Mouse (Mus musculus): ENCODE data around the gene Mlxip. TPM values are rescaled to one million over a fixed set of nuclear protein-coding genes. Genes with fewer than 3 reads are reported as not detected.

Mlxip gene
- polyA plus RNA-seq, 1 experiment from 2014 or later: 3.9 TPM

GRCm38 (mm10) chr5:123451886-123452285 lies 57.3 kb downstream of the Mlxip start:
- Histone ChIP-seq H3K27me3 (ENCODE audit: control insufficient read depth, insufficient read depth, low read depth, low read length) (no peaks in the 10 kb centered on the region), H3K4me2 (ENCODE audit: low read depth, low read length) (no peak overlapping the region), H3K36me3 (ENCODE audit: control insufficient read depth, insufficient read depth) (no peaks in the 10 kb centered on the region), H3K9me3 (replicated peaks; ENCODE audit: control insufficient read depth, low read length) (no peaks in the 10 kb centered on the region), H3K4me3 (ENCODE audit: low read depth, low read length) (no peak overlapping the region), H3K4me1 (ENCODE audit: control insufficient read depth, low read depth, low read length) (no peaks in the 10 kb centered on the region), H3K9ac (ENCODE audit: low read depth, low read length) (no peak overlapping the region), H3K27ac (ENCODE audit: low read length) (no peak overlapping the region)
- 77% methylated on average over 7 of the region's 7 CpGs for WGBS (ENCODE audit: insufficient replicate concordance)
- ATAC-seq (ENCODE audit: low read depth): no peak

- H3K4me2 ChIP-seq (ENCODE audit: low read depth, low read length): no peak overlapping the region
- H3K9me3 ChIP-seq (replicated peaks; ENCODE audit: control insufficient read depth, low read length): no peaks in the 10 kb centered on the region
- H3K27ac ChIP-seq (ENCODE audit: low read length): no peak overlapping the region
- no peak overlapping the region for H3K9ac ChIP-seq (ENCODE audit: low read depth, low read length)
- no peaks in the 10 kb centered on the region for H3K36me3 ChIP-seq (ENCODE audit: control insufficient read depth, insufficient read depth)
- H3K27me3 ChIP-seq (ENCODE audit: control insufficient read depth, insufficient read depth, low read depth, low read length): no peaks in the 10 kb centered on the region
- WGBS (ENCODE audit: insufficient replicate concordance): 45% methylated on average over 5 of the region's 5 CpGs
- H3K4me1 ChIP-seq (ENCODE audit: control insufficient read depth, low read depth, low read length): no peaks in the 10 kb centered on the region
- no peak overlapping the region for H3K4me3 ChIP-seq (ENCODE audit: low read depth, low read length)
- no peak for ATAC-seq (ENCODE audit: low read depth)
Measured at GRCm38 (mm10) chr5:123461420-123461819, 66.8 kb downstream of the Mlxip start.

GRCm38 (mm10) chr5:123464638-123465037 lies 70.0 kb downstream of the Mlxip start:
- Histone ChIP-seq H3K36me3 (ENCODE audit: control insufficient read depth, insufficient read depth) (no peaks in the 10 kb centered on the region), H3K27me3 (ENCODE audit: control insufficient read depth, insufficient read depth, low read depth, low read length) (no peaks in the 10 kb centered on the region), H3K4me2 (ENCODE audit: low read depth, low read length) (no peak overlapping the region), H3K9ac (ENCODE audit: low read depth, low read length) (no peak overlapping the region), H3K4me3 (ENCODE audit: low read depth, low read length) (no peak overlapping the region), H3K4me1 (ENCODE audit: control insufficient read depth, low read depth, low read length) (no peaks in the 10 kb centered on the region), H3K9me3 (replicated peaks; ENCODE audit: control insufficient read depth, low read length) (no peaks in the 10 kb centered on the region), H3K27ac (ENCODE audit: low read length) (no peak overlapping the region)
- 65% methylated on average over 1 of the region's 1 CpGs for WGBS (ENCODE audit: insufficient replicate concordance)
- no peak for ATAC-seq (ENCODE audit: low read depth)

- no peak overlapping the region for H3K4me3 ChIP-seq (ENCODE audit: low read depth, low read length)
- H3K27ac ChIP-seq (ENCODE audit: low read length): no peak overlapping the region
- 1% methylated on average over 10 of the region's 10 CpGs for WGBS (ENCODE audit: insufficient replicate concordance)
- H3K9me3 ChIP-seq (replicated peaks; ENCODE audit: control insufficient read depth, low read length): no peaks in the 10 kb centered on the region
- no peaks in the 10 kb centered on the region for H3K4me1 ChIP-seq (ENCODE audit: control insufficient read depth, low read depth, low read length)
- H3K9ac ChIP-seq (ENCODE audit: low read depth, low read length): no peak overlapping the region
- H3K27me3 ChIP-seq (ENCODE audit: control insufficient read depth, insufficient read depth, low read depth, low read length): no peaks in the 10 kb centered on the region
- ATAC-seq (ENCODE audit: low read depth): no peak
- 0 out of 2 replicates have a peak overlapping the region, but pooled peaks have one; percentile 4 for H3K4me2 ChIP-seq (ENCODE audit: low read depth, low read length)
- no peaks in the 10 kb centered on the region for H3K36me3 ChIP-seq (ENCODE audit: control insufficient read depth, insufficient read depth)
Measured at GRCm38 (mm10) chr5:123470784-123471400, 76.3 kb downstream of the Mlxip start.

- H3K9ac ChIP-seq (ENCODE audit: low read depth, low read length): no peak overlapping the region
- no peak overlapping the region for H3K27ac ChIP-seq (ENCODE audit: low read length)
- no peak for ATAC-seq (ENCODE audit: low read depth)
- no peaks in the 10 kb centered on the region for H3K36me3 ChIP-seq (ENCODE audit: control insufficient read depth, insufficient read depth)
- no peak overlapping the region for H3K4me2 ChIP-seq (ENCODE audit: low read depth, low read length)
- H3K27me3 ChIP-seq (ENCODE audit: control insufficient read depth, insufficient read depth, low read depth, low read length): no peaks in the 10 kb centered on the region
- no peaks in the 10 kb centered on the region for H3K9me3 ChIP-seq (replicated peaks; ENCODE audit: control insufficient read depth, low read length)
- no peaks in the 10 kb centered on the region for H3K4me1 ChIP-seq (ENCODE audit: control insufficient read depth, low read depth, low read length)
- 65% methylated on average over 5 of the region's 5 CpGs for WGBS (ENCODE audit: insufficient replicate concordance)
- no peak overlapping the region for H3K4me3 ChIP-seq (ENCODE audit: low read depth, low read length)
Measured at GRCm38 (mm10) chr5:123473817-123474216, 79.2 kb downstream of the Mlxip start.

- H3K27ac ChIP-seq (ENCODE audit: low read length): no peak overlapping the region
- H3K4me2 ChIP-seq (ENCODE audit: low read depth, low read length): no peak overlapping the region
- H3K4me1 ChIP-seq (ENCODE audit: control insufficient read depth, low read depth, low read length): no peaks in the 10 kb centered on the region
- 45% methylated on average over 11 of the region's 11 CpGs for WGBS (ENCODE audit: insufficient replicate concordance)
- no peaks in the 10 kb centered on the region for H3K36me3 ChIP-seq (ENCODE audit: control insufficient read depth, insufficient read depth)
- no peaks in the 10 kb centered on the region for H3K9me3 ChIP-seq (replicated peaks; ENCODE audit: control insufficient read depth, low read length)
- ATAC-seq (ENCODE audit: low read depth): no peak
- H3K4me3 ChIP-seq (ENCODE audit: low read depth, low read length): no peak overlapping the region
- no peak overlapping the region for H3K9ac ChIP-seq (ENCODE audit: low read depth, low read length)
- peaks cover 10% of the 10 kb centered on the region for H3K27me3 ChIP-seq (ENCODE audit: control insufficient read depth, insufficient read depth, low read depth, low read length)
Measured at GRCm38 (mm10) chr5:123487659-123488395, 93.2 kb downstream of the Mlxip start.

- 8% methylated on average over 25 of the region's 25 CpGs for WGBS (ENCODE audit: insufficient replicate concordance)
- Histone ChIP-seq H3K4me1 (ENCODE audit: control insufficient read depth, low read depth, low read length) (no peaks in the 10 kb centered on the region), H3K4me2 (ENCODE audit: low read depth, low read length) (no peak within 1 kb of the TSS), H3K9me3 (replicated peaks; ENCODE audit: control insufficient read depth, low read length) (no peaks in the 10 kb centered on the region), H3K4me3 (ENCODE audit: low read depth, low read length) (no peak within 1 kb of the TSS), H3K27ac (ENCODE audit: low read length) (no peak within 1 kb of the TSS), H3K9ac (ENCODE audit: low read depth, low read length) (no peak within 1 kb of the TSS), H3K36me3 (ENCODE audit: control insufficient read depth, insufficient read depth) (no peaks in the 10 kb centered on the region), H3K27me3 (ENCODE audit: control insufficient read depth, insufficient read depth, low read depth, low read length) (peaks cover 10% of the 10 kb centered on the region)
- no peak for ATAC-seq (ENCODE audit: low read depth)
Measured at GRCm38 (mm10) chr5:123489112-123489785, 94.7 kb downstream of the Mlxip start, which contains the start of the genes Lrrc43 and Il31. TSS of gene Lrrc43 (plus strand) at chr5:123489305. TSS of gene Il31 (minus strand) at chr5:123489489.

GRCm38 (mm10) chr5:123489935-123490334 lies 95.3 kb downstream of the Mlxip start:
- Histone ChIP-seq H3K9ac (ENCODE audit: low read depth, low read length) (no peak overlapping the region), H3K4me3 (ENCODE audit: low read depth, low read length) (no peak overlapping the region), H3K27me3 (ENCODE audit: control insufficient read depth, insufficient read depth, low read depth, low read length) (peaks cover 10% of the 10 kb centered on the region), H3K9me3 (replicated peaks; ENCODE audit: control insufficient read depth, low read length) (no peaks in the 10 kb centered on the region), H3K4me2 (ENCODE audit: low read depth, low read length) (no peak overlapping the region), H3K27ac (ENCODE audit: low read length) (no peak overlapping the region), H3K36me3 (ENCODE audit: control insufficient read depth, insufficient read depth) (no peaks in the 10 kb centered on the region), H3K4me1 (ENCODE audit: control insufficient read depth, low read depth, low read length) (no peaks in the 10 kb centered on the region)
- no peak for ATAC-seq (ENCODE audit: low read depth)
- WGBS (ENCODE audit: insufficient replicate concordance): 47% methylated on average over 9 of the region's 9 CpGs

- Histone ChIP-seq H3K27ac (ENCODE audit: low read length) (no peak overlapping the region), H3K4me3 (ENCODE audit: low read depth, low read length) (no peak overlapping the region), H3K27me3 (ENCODE audit: control insufficient read depth, insufficient read depth, low read depth, low read length) (peaks cover 6% of the 10 kb centered on the region), H3K9me3 (replicated peaks; ENCODE audit: control insufficient read depth, low read length) (no peaks in the 10 kb centered on the region), H3K4me1 (ENCODE audit: control insufficient read depth, low read depth, low read length) (peaks cover 4% of the 10 kb centered on the region), H3K9ac (ENCODE audit: low read depth, low read length) (no peak overlapping the region), H3K4me2 (ENCODE audit: low read depth, low read length) (no peak overlapping the region), H3K36me3 (ENCODE audit: control insufficient read depth, insufficient read depth) (no peaks in the 10 kb centered on the region)
- 32% methylated on average over 4 of the region's 4 CpGs for WGBS (ENCODE audit: insufficient replicate concordance)
- no peak for ATAC-seq (ENCODE audit: low read depth)
Measured at GRCm38 (mm10) chr5:123499717-123500116, 105.1 kb downstream of the Mlxip start.

All from liver, embryonic 16.5 days (tissue).